Mouse (Mus musculus): ENCODE data around the gene Olfr520.
A peak's percentile ranks its signal among the peaks of the same experiment; 100 is the strongest.
"Not testable (repeated sequence)": the region's sequence is repeated elsewhere in the genome, so short reads cannot be mapped to it uniquely, and the experiment has no call there.

The Olfr520 gene

GRCm38 (mm10) chr7:99712431-99712830 is 17.6 kb upstream of the Olfr520 start:
- no peak for DNase-seq

DNA sequence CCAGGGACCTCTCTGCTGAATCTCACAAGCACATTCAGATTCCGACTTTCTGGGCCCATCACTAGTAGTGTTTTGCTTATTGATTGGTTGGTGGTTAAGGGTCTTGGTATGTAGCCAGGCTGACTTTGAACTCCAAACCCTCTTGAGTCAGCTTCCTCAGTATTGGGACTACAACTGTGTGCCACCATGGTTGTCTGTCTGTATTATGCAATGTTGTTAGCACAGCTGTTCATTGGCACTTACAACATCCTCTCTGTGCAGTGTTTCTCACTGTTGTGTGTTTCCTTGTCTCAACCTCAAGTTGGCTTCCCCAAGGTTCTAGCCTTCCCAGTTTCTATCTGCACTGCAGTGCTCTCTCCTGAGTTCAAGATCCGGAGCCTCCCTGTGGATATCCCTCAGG is 13.5 kb upstream of the Olfr520 start:
- DNase-seq: no peak

- no peak for DNase-seq
These were observed 4.5 kb downstream of the Olfr520 start for GRCm38 (mm10) chr7:99734612-99735011.

- DNase-seq: not testable (repeated sequence)
These were observed 5.4 kb downstream of the Olfr520 start for GRCm38 (mm10) chr7:99735491-99735890.

- DNase-seq: peak; percentile 18 to 43
These were observed 9.2 kb downstream of the Olfr520 start for GRCm38 (mm10) chr7:99739276-99739675.

- no peak for DNase-seq
These were observed 33.1 kb downstream of the Olfr520 start, which contains the start of gene Olfr521 for GRCm38 (mm10) chr7:99763207-99763606. Gene Olfr521 (plus strand): TSS chr7:99763507.

DNA sequence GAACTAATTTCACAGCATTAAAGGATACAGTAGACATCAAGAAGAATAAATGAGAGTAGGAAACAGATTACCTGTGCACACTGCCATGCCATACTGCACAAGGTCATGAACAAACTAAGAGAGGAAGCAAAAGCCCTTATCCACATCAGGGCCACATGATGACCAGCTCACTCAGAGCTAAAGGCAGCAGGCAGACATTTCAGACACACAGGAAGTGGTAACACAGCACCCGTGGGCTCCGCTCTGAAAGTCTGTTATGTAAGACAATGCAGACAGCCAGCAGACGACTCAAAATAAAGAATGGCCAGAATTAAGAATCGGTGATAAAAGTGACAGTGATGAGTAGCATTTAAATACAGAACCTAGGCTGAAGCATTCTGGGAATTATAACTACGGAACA is 51.3 kb downstream of the Olfr520 start:
- no peak for DNase-seq

DNA sequence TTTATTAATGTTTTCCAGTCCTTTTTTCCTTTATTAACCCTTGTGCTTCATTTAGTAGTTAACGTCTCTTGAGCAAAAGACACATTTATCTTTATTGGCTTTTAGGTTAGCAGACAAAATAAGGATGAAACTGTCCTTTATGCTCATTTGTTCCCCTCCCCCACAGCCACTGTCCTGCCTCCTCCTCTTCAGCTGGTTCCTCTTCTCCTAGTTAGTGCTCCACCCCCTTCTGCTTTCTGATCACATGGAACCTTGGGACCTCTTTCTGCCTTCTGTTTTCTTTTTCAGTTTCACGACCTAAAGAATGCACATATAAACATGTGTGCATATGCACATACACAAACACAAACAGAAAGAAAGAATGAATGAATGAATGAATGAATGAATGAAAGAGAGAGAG is 51.8 kb downstream of the Olfr520 start:
- no peak for DNase-seq

GRCm38 (mm10) chr7:99783421-99783820 is 53.3 kb downstream of the Olfr520 start:
- no peak for DNase-seq

DNA sequence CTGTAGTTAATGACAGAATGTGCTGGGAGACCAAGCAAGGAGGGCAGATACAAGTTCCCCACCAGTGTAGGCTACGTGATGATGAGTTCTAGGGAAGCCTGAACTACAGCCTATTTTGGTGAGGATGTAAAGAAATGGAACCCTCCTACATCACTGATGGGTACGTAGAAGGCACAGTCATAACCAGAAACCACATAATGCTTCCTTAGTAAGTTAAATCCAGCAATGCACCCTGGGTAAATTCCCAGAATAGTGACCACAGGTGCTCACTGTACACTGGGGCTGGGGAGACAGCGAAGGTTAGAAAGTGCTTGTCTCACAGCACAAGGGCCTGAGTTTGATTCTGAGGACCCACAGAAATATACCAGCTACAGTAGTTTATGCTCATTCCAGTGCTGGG is 55.5 kb downstream of the Olfr520 start:
- no peak for DNase-seq
